Mouse (Mus musculus) embryonic facial prominence, embryonic 15.5 days (tissue): ENCODE results near the gene Gm14214. TPM values are rescaled to one million over a fixed set of nuclear protein-coding genes. Genes with fewer than 3 reads are reported as not detected.

Source experiments
- ATAC-seq: fragments of 200-750 bp; cut with Nextera tagmentation; 2 replicates; pipeline ENCODE4 v1.8.0; 2017; ENCODE audit warnings: low read depth, moderate TSS enrichment; ENCODE audit not compliant: insufficient number of reproducible peaks, low FRiP score, low TSS enrichment
- H3K27ac ChIP-seq: fragments of 300-500 bp; sonication (generic); replicated peaks from 2 replicates; pipeline ENCODE4 v1.5.1; 2015; ENCODE audit warnings: mild to moderate bottlenecking, inconsistent platforms
- H3K27me3 ChIP-seq: fragments of 300-500 bp; sonication (generic); 2 replicates; pipeline ENCODE4 v1.6.1; 2015; ENCODE audit warnings: inconsistent platforms
- H3K36me3 ChIP-seq: fragments of 300-500 bp; sonication (generic); 2 replicates; pipeline ENCODE4 v1.6.1; 2015; ENCODE audit warnings: mild to moderate bottlenecking, inconsistent platforms
- H3K4me1 ChIP-seq: fragments of 300-500 bp; sonication (generic); 2 replicates; pipeline ENCODE4 v1.6.1; 2015; ENCODE audit warnings: inconsistent platforms
- H3K4me2 ChIP-seq: fragments of 300-500 bp; sonication (generic); replicated peaks from 2 replicates; pipeline ENCODE4 v1.6.1; 2015; ENCODE audit warnings: mild to moderate bottlenecking, inconsistent platforms
- H3K4me3 ChIP-seq: fragments of 300-500 bp; sonication (generic); replicated peaks from 2 replicates; pipeline ENCODE4 v1.5.1; 2015; ENCODE audit warnings: mild to moderate bottlenecking, inconsistent platforms
- H3K9ac ChIP-seq: fragments of 300-500 bp; sonication (generic); 2 replicates; pipeline ENCODE4 v1.6.1; 2015; ENCODE audit warnings: inconsistent platforms
- H3K9me3 ChIP-seq: fragments of 300-500 bp; sonication (generic); replicated peaks from 2 replicates; pipeline ENCODE4 v1.6.1; 2016; ENCODE audit warnings: inconsistent platforms
- WGBS: fragments of 180-500 bp; shearing (Covaris S2); methylation state at CpG from one replicate; pipeline ENCODE4 v1.1.7; 2015; 5-methylcytosine and 5-hydroxymethylcytosine counted together
- polyA plus RNA-seq: library from polyadenylated mRNA; unstranded; fragments of >200 nt; fragmentation: Nextera tagmentation; extraction: Ambion mirVana; gene quantifications from 2 replicates; pipeline ENCODE4 v1.2.1, GENCODE M21; 2015

Gm14214 gene
- polyA plus RNA-seq, 1 experiment from 2014 or later, result not detected

DNA sequence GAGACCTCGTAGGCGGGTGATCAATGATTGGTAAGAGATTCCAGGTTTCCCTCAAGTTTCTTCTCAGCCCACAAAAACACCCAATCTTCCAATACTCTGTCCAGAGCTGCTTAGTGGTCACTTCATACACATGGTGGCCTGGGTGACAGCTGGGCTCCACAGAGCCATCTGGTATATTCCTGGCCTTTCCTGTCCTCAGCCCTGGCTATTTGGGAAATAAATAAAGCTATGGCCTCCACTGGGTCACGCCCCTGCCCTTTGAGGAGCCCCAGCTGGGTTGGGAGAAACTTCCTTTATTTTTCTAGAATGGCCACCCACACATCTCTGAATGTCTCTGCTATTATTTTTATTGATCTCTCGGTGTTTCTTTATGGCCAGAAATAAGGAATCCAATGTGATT is 46.4 kb downstream of the Gm14214 start:
- Histone ChIP-seq H3K4me3 (no peak overlapping the region), H3K27me3 (no peaks in the 10 kb centered on the region), H3K36me3 (no peaks in the 10 kb centered on the region), H3K4me1 (no peaks in the 10 kb centered on the region), H3K27ac (no peak overlapping the region), H3K9me3 (no peaks in the 10 kb centered on the region), H3K9ac (no peak overlapping the region), H3K4me2 (no peak overlapping the region)
- 87% methylated on average over 4 of the region's 4 CpGs for WGBS
- no peak for ATAC-seq

DNA sequence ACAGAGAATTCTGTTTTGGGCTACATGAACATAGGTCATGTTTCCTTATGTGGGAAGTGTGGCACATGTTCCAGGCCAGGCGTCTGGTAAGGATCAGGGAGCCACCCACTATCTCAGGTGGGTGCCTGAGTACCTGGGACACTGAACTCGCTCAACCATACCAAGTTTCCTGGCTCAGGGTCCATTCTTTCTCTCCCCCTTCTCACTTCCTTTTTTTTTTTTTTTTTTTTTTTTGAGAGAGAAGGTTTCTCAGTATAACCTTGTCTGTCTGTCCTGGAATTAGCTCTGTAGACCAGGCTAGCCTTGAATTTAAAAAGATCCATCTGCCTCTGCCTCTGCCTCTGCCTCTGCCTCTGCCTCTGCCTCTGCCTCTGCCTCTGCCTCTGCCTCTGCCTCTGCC is 49.5 kb downstream of the Gm14214 start:
- Histone ChIP-seq H3K27me3 (no peaks in the 10 kb centered on the region), H3K9ac (no peak overlapping the region), H3K27ac (no peak overlapping the region), H3K9me3 (no peaks in the 10 kb centered on the region), H3K36me3 (no peaks in the 10 kb centered on the region), H3K4me2 (no peak overlapping the region), H3K4me1 (no peaks in the 10 kb centered on the region), H3K4me3 (no peak overlapping the region)
- no peak for ATAC-seq
- 86% methylated on average over 2 of the region's 2 CpGs for WGBS

Other genes with a start within 250 kb of the Gm14214 start
- 0.83 and 1.3 TPM in 2 replicates for gene 1700003F12Rik, start 222.9 kb downstream of the Gm14214 start, polyA plus RNA-seq
- gene Actl10, start 218.3 kb downstream of the Gm14214 start, polyA plus RNA-seq, result 0.17 and 0.25 TPM in 2 replicates
- 3.4 and 4.3 TPM in 2 replicates for gene Necab3, start 211.1 kb downstream of the Gm14214 start, polyA plus RNA-seq
- gene E2f1, start 200.1 kb downstream of the Gm14214 start, polyA plus RNA-seq, result 24.6 and 25.5 TPM in 2 replicates
- 30.5 and 33.1 TPM in 2 replicates for gene Pxmp4, start 166.3 kb downstream of the Gm14214 start, polyA plus RNA-seq
- 1.6 and 2.0 TPM in 2 replicates for gene Zfp341, start 156.7 kb downstream of the Gm14214 start, polyA plus RNA-seq
- gene 4930519P11Rik, start 156.6 kb downstream of the Gm14214 start, polyA plus RNA-seq, result 0.49 TPM in 1 of 2 replicates, not detected in the other
- 38.1 and 47.7 TPM in 2 replicates for gene Chmp4b, start 118.3 kb downstream of the Gm14214 start, polyA plus RNA-seq
- gene Raly, start 21.1 kb upstream of the Gm14214 start, polyA plus RNA-seq, result 49.4 TPM in 2 replicates
- 18.8 and 20.1 TPM in 2 replicates for gene a, start 21.4 kb upstream of the Gm14214 start, polyA plus RNA-seq
- 96.8 and 103 TPM in 2 replicates for gene Eif2s2, start 122.9 kb upstream of the Gm14214 start, polyA plus RNA-seq
- gene Gm14226, start 248.2 kb upstream of the Gm14214 start, polyA plus RNA-seq, result 5.9 and 8.3 TPM in 2 replicates